Mouse (Mus musculus): Measurements from ENCODE around the gene Ephx1. TPM values are rescaled to one million over a fixed set of nuclear protein-coding genes. Genes with fewer than 3 reads are reported as not detected.

The Ephx1 gene
- 10.1 and 11.3 TPM in 2 replicates for polyA plus RNA-seq (2015; fragmentation: Nextera tagmentation; extraction: Ambion mirVana)

GRCm38 (mm10) chr1:181020756-181021487 is at the start of gene Ephx1:
Gene Ephx1, minus strand, starts transcription at chr1:181020904.
- no peaks in the 10 kb centered on the region for H3K36me3 ChIP-seq (ENCODE audit: control insufficient read depth, insufficient read depth)
- H3K4me2 ChIP-seq (ENCODE audit: low read depth, low read length) = no peak within 1 kb of the TSS
- no peak within 1 kb of the TSS for H3K27ac ChIP-seq (ENCODE audit: low read length)
- H3K27me3 ChIP-seq (ENCODE audit: control insufficient read depth, insufficient read depth, low read depth, low read length) = peaks cover 23% of the 10 kb centered on the region
- H3K4me3 ChIP-seq (ENCODE audit: low read depth, low read length) = no peak within 1 kb of the TSS
- H3K4me1 ChIP-seq (ENCODE audit: control insufficient read depth, low read depth, low read length) = peaks cover 13% of the 10 kb centered on the region
- WGBS (ENCODE audit: insufficient replicate concordance) = 38% methylated on average over 5 of the region's 5 CpGs
- H3K9ac ChIP-seq (ENCODE audit: low read depth, low read length) = no peak within 1 kb of the TSS
- H3K9me3 ChIP-seq (replicated peaks; ENCODE audit: control insufficient read depth, low read length) = no peaks in the 10 kb centered on the region
- ATAC-seq (ENCODE audit: low read depth) = no peak

GRCm38 (mm10) chr1:181069671-181070070 is 49.0 kb upstream of the Ephx1 start:
- no peak overlapping the region for H3K27ac ChIP-seq (ENCODE audit: low read length)
- WGBS (ENCODE audit: insufficient replicate concordance) = 52% methylated on average over 11 of the region's 11 CpGs
- H3K4me3 ChIP-seq (ENCODE audit: low read depth, low read length) = no peak overlapping the region
- no peak for ATAC-seq (ENCODE audit: low read depth)
- H3K4me2 ChIP-seq (ENCODE audit: low read depth, low read length) = no peak overlapping the region
- no peaks in the 10 kb centered on the region for H3K9me3 ChIP-seq (replicated peaks; ENCODE audit: control insufficient read depth, low read length)
- no peaks in the 10 kb centered on the region for H3K36me3 ChIP-seq (ENCODE audit: control insufficient read depth, insufficient read depth)
- H3K27me3 ChIP-seq (ENCODE audit: control insufficient read depth, insufficient read depth, low read depth, low read length) = no peaks in the 10 kb centered on the region
- no peak overlapping the region for H3K9ac ChIP-seq (ENCODE audit: low read depth, low read length)
- no peaks in the 10 kb centered on the region for H3K4me1 ChIP-seq (ENCODE audit: control insufficient read depth, low read depth, low read length)

- Histone ChIP-seq H3K4me1 (ENCODE audit: control insufficient read depth, low read depth, low read length) (no peaks in the 10 kb centered on the region), H3K27me3 (ENCODE audit: control insufficient read depth, insufficient read depth, low read depth, low read length) (no peaks in the 10 kb centered on the region), H3K9ac (ENCODE audit: low read depth, low read length) (no peak overlapping the region), H3K36me3 (ENCODE audit: control insufficient read depth, insufficient read depth) (no peaks in the 10 kb centered on the region), H3K4me2 (ENCODE audit: low read depth, low read length) (no peak overlapping the region), H3K9me3 (replicated peaks; ENCODE audit: control insufficient read depth, low read length) (no peaks in the 10 kb centered on the region), H3K4me3 (ENCODE audit: low read depth, low read length) (no peak overlapping the region), H3K27ac (ENCODE audit: low read length) (no peak overlapping the region)
- no peak for ATAC-seq (ENCODE audit: low read depth)
- 35% methylated on average over 1 of the region's 1 CpGs for WGBS (ENCODE audit: insufficient replicate concordance)
Measured at GRCm38 (mm10) chr1:181068344-181068743, 47.6 kb upstream of the Ephx1 start.

GRCm38 (mm10) chr1:181064648-181065047 is 43.9 kb upstream of the Ephx1 start:
- no peaks in the 10 kb centered on the region for H3K4me1 ChIP-seq (ENCODE audit: control insufficient read depth, low read depth, low read length)
- H3K27ac ChIP-seq (ENCODE audit: low read length) = no peak overlapping the region
- no peak overlapping the region for H3K4me2 ChIP-seq (ENCODE audit: low read depth, low read length)
- H3K27me3 ChIP-seq (ENCODE audit: control insufficient read depth, insufficient read depth, low read depth, low read length) = no peaks in the 10 kb centered on the region
- H3K9me3 ChIP-seq (replicated peaks; ENCODE audit: control insufficient read depth, low read length) = no peaks in the 10 kb centered on the region
- 58% methylated on average over 6 of the region's 6 CpGs for WGBS (ENCODE audit: insufficient replicate concordance)
- ATAC-seq (ENCODE audit: low read depth) = no peak
- H3K36me3 ChIP-seq (ENCODE audit: control insufficient read depth, insufficient read depth) = no peaks in the 10 kb centered on the region
- no peak overlapping the region for H3K9ac ChIP-seq (ENCODE audit: low read depth, low read length)
- H3K4me3 ChIP-seq (ENCODE audit: low read depth, low read length) = no peak overlapping the region

GRCm38 (mm10) chr1:181063991-181064390 is 43.3 kb upstream of the Ephx1 start:
- no peak overlapping the region for H3K4me3 ChIP-seq (ENCODE audit: low read depth, low read length)
- no peak overlapping the region for H3K4me2 ChIP-seq (ENCODE audit: low read depth, low read length)
- no peak overlapping the region for H3K27ac ChIP-seq (ENCODE audit: low read length)
- ATAC-seq (ENCODE audit: low read depth) = no peak
- H3K4me1 ChIP-seq (ENCODE audit: control insufficient read depth, low read depth, low read length) = no peaks in the 10 kb centered on the region
- no peaks in the 10 kb centered on the region for H3K36me3 ChIP-seq (ENCODE audit: control insufficient read depth, insufficient read depth)
- H3K9ac ChIP-seq (ENCODE audit: low read depth, low read length) = no peak overlapping the region
- H3K9me3 ChIP-seq (replicated peaks; ENCODE audit: control insufficient read depth, low read length) = no peaks in the 10 kb centered on the region
- no peaks in the 10 kb centered on the region for H3K27me3 ChIP-seq (ENCODE audit: control insufficient read depth, insufficient read depth, low read depth, low read length)
- 53% methylated on average over 2 of the region's 2 CpGs for WGBS (ENCODE audit: insufficient replicate concordance)

- Histone ChIP-seq H3K4me3 (ENCODE audit: low read depth, low read length) (no peak overlapping the region), H3K27me3 (ENCODE audit: control insufficient read depth, insufficient read depth, low read depth, low read length) (no peaks in the 10 kb centered on the region), H3K4me2 (ENCODE audit: low read depth, low read length) (no peak overlapping the region), H3K4me1 (ENCODE audit: control insufficient read depth, low read depth, low read length) (no peaks in the 10 kb centered on the region), H3K9ac (ENCODE audit: low read depth, low read length) (no peak overlapping the region), H3K36me3 (ENCODE audit: control insufficient read depth, insufficient read depth) (no peaks in the 10 kb centered on the region), H3K27ac (ENCODE audit: low read length) (no peak overlapping the region), H3K9me3 (replicated peaks; ENCODE audit: control insufficient read depth, low read length) (no peaks in the 10 kb centered on the region)
- ATAC-seq (ENCODE audit: low read depth) = no peak
- WGBS (ENCODE audit: insufficient replicate concordance) = 54% methylated on average over 3 of the region's 3 CpGs
Measured at GRCm38 (mm10) chr1:181061784-181062485, 41.2 kb upstream of the Ephx1 start.

- Histone ChIP-seq H3K27me3 (ENCODE audit: control insufficient read depth, insufficient read depth, low read depth, low read length) (no peaks in the 10 kb centered on the region), H3K4me3 (ENCODE audit: low read depth, low read length) (no peak overlapping the region), H3K36me3 (ENCODE audit: control insufficient read depth, insufficient read depth) (no peaks in the 10 kb centered on the region), H3K4me2 (ENCODE audit: low read depth, low read length) (no peak overlapping the region), H3K9ac (ENCODE audit: low read depth, low read length) (no peak overlapping the region), H3K9me3 (replicated peaks; ENCODE audit: control insufficient read depth, low read length) (no peaks in the 10 kb centered on the region), H3K27ac (ENCODE audit: low read length) (no peak overlapping the region), H3K4me1 (ENCODE audit: control insufficient read depth, low read depth, low read length) (no peaks in the 10 kb centered on the region)
- no peak for ATAC-seq (ENCODE audit: low read depth)
- WGBS (ENCODE audit: insufficient replicate concordance) = 44% methylated on average over 4 of the region's 4 CpGs
Measured at GRCm38 (mm10) chr1:181052898-181053297, 32.2 kb upstream of the Ephx1 start.

- ATAC-seq (ENCODE audit: low read depth) = no peak
- H3K9me3 ChIP-seq (replicated peaks; ENCODE audit: control insufficient read depth, low read length) = no peaks in the 10 kb centered on the region
- 63% methylated on average over 6 of the region's 6 CpGs for WGBS (ENCODE audit: insufficient replicate concordance)
Measured at GRCm38 (mm10) chr1:181050937-181051336, 30.2 kb upstream of the Ephx1 start, which contains the start of gene 9130409I23Rik. Gene 9130409I23Rik, plus strand, starts transcription at chr1:181051237.

GRCm38 (mm10) chr1:181049328-181049842 is 28.7 kb upstream of the Ephx1 start:
- Histone ChIP-seq H3K27ac (ENCODE audit: low read length) (no peak overlapping the region), H3K9me3 (replicated peaks; ENCODE audit: control insufficient read depth, low read length) (no peaks in the 10 kb centered on the region), H3K27me3 (ENCODE audit: control insufficient read depth, insufficient read depth, low read depth, low read length) (no peaks in the 10 kb centered on the region), H3K4me2 (ENCODE audit: low read depth, low read length) (no peak overlapping the region), H3K4me3 (ENCODE audit: low read depth, low read length) (no peak overlapping the region), H3K9ac (ENCODE audit: low read depth, low read length) (no peak overlapping the region), H3K36me3 (ENCODE audit: control insufficient read depth, insufficient read depth) (no peaks in the 10 kb centered on the region), H3K4me1 (ENCODE audit: control insufficient read depth, low read depth, low read length) (no peaks in the 10 kb centered on the region; the same call in 1 of the 2 replicates)
- no peak for ATAC-seq (ENCODE audit: low read depth)

More at GRCm38 (mm10) chr1:181050937-181051336, 30.2 kb upstream of the Ephx1 start, which contains the start of gene 9130409I23Rik:
- no peak within 1 kb of the TSS for H3K4me2 ChIP-seq (ENCODE audit: low read depth, low read length)
- no peaks in the 10 kb centered on the region for H3K36me3 ChIP-seq (ENCODE audit: control insufficient read depth, insufficient read depth)
- H3K4me1 ChIP-seq (ENCODE audit: control insufficient read depth, low read depth, low read length) = no peaks in the 10 kb centered on the region
- H3K9ac ChIP-seq (ENCODE audit: low read depth, low read length) = no peak within 1 kb of the TSS
- H3K27me3 ChIP-seq (ENCODE audit: control insufficient read depth, insufficient read depth, low read depth, low read length) = no peaks in the 10 kb centered on the region
- no peak within 1 kb of the TSS for H3K27ac ChIP-seq (ENCODE audit: low read length)
- no peak within 1 kb of the TSS for H3K4me3 ChIP-seq (ENCODE audit: low read depth, low read length)

Data from liver, embryonic 16.5 days (tissue).